Mouse (Mus musculus): ENCODE data around the gene Sdsl.

Gene Sdsl

GRCm38 (mm10) chr5:120495064-120495702 is 22.6 kb upstream of the Sdsl start:
- DNase-seq (ENCODE audit: low read depth, low spot score), result no peak

GRCm38 (mm10) chr5:120493873-120494395 is 21.3 kb upstream of the Sdsl start:
- DNase-seq (ENCODE audit: low read depth, low spot score), result no peak

DNA sequence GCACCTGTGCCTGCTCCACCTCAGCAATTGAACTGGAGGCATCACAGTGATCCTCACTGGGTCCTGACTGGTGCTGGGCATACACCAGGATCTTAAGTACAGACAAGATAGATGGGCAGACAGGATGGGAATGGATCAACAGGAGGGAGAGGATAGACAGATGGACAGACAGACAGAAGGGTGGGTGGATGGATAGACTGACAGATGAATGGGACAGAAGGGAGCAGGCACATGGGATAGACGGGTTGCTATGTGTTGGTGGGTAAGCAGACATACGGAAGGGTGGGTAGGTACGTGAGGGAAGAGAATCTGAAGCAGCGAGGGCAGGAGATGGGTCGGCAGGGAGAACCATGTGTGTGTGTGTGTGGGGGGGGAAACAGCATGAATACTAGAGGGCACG is 20.8 kb upstream of the Sdsl start:
- no peak for DNase-seq (ENCODE audit: low read depth, low spot score)

GRCm38 (mm10) chr5:120492437-120492836 is 19.8 kb upstream of the Sdsl start:
- DNase-seq (ENCODE audit: low read depth, low spot score), result no peak

DNA sequence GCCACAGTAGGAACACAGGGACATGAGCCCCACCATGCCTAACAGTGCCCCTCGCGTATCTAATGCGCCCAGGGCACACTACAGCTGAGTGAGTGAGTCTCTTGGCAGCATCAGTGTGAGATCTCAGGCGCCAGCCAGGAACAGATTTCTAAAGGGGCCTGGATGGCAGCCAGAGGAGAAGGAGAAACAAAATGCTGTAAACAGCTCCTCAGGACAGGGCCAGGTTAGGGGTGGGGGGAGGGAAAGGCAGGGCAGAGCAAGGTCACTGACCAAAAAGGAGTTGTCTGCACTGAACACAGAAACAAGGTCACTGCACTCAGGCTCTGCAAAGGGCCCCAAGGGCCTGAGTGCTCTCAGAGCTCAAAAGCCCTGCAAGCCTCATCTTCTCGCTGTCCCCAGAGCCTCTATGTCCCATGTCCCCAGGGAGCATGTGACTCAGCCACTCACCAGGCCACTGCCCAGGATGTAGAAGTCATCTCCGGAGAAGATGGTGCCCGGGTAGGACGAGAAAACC is 18.1 kb upstream of the Sdsl start:
- DNase-seq (ENCODE audit: low read depth, low spot score), result no peak

DNA sequence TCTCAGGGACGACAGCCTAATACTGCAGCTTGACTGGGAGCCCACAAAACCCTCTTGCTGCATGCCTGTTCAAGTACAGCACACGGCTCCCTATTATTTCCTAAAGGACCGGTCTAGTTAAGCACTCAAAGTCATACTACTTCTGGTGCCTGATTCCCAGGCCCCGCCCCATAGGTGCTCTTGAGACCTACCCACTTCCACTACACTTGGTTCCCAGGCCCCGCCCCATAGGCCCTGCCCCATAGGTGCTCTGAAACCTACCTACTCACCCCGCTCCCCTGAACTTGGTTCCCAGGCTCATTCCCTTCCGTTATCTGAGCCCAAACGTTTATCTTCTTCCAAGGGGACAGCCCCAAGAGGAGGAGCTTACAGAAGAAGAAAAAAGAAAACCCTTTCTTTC is 15.2 kb upstream of the Sdsl start:
- DNase-seq (ENCODE audit: low read depth, low spot score), result no peak

GRCm38 (mm10) chr5:120483399-120483798 is 10.8 kb upstream of the Sdsl start:
- no peak for DNase-seq (ENCODE audit: low read depth, low spot score)

DNA sequence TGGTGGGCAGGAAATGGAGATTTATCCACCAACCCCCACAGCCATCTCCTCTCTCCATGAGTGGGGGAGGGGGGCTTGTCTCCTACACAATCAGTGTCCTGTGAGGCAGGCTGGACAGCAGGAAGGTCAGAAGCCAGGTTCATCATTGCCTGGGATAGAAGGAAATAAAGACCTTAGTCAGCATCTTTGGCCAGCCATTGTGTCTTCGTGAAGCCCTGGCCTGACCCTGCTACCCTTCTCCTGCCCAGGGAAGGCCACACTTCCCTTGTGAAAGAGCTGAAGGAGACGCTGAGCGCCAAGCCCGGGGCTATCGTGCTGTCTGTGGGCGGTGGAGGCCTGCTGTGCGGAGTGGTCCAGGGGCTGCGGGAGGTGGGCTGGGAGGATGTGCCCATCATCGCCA is 8.6 kb upstream of the Sdsl start:
- no peak for DNase-seq (ENCODE audit: low read depth, low spot score)

DNA sequence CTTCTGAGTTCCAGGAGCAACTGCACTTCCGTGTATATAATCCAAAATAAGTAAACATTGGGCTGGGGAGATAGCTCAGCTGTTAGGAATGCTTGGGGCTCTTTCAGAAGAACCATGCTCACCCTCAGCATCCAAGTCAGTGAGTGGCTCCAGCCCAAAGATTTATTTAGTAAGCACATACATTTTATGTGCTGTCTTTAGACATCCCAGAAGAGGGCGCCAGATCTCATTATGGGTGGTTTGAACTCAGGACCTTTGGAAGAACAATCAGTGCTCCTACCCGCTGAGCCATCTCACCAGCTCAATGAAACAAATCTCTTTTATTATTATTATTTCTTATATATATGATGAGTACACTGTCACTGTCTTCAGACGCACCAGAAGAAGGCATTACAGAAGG is 6.9 kb upstream of the Sdsl start:
- DNase-seq (ENCODE audit: low read depth, low spot score), result no peak

DNA sequence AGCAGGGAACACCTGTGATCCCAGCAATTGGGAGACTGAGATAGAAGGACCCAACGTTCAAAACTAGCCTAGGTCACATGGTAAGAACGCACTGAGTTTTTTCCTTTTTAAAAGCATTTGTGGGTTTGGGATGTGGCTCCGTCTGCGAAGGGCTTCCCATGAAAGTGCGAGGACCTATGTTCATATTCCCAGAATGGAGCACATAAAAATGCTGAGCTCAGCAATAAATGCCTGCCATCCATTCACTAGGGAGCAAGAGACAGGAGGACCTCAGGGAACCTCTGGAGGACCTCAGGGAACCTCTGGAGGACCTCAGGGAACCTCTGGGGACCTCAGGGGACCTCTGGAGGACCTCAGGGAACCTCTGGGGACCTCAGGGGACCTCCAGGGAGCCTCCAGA is 5.4 kb upstream of the Sdsl start:
- no peak for DNase-seq (ENCODE audit: low read depth, low spot score)

GRCm38 (mm10) chr5:120476296-120476695 is 3.7 kb upstream of the Sdsl start, which contains the start of gene Sds:
Gene Sds, plus strand, starts transcription at chr5:120476526.
- DNase-seq (ENCODE audit: low read depth, low spot score), result no peak

GRCm38 (mm10) chr5:120475861-120476260 is 3.3 kb upstream of the Sdsl start:
- DNase-seq (ENCODE audit: low read depth, low spot score), result no peak

DNA sequence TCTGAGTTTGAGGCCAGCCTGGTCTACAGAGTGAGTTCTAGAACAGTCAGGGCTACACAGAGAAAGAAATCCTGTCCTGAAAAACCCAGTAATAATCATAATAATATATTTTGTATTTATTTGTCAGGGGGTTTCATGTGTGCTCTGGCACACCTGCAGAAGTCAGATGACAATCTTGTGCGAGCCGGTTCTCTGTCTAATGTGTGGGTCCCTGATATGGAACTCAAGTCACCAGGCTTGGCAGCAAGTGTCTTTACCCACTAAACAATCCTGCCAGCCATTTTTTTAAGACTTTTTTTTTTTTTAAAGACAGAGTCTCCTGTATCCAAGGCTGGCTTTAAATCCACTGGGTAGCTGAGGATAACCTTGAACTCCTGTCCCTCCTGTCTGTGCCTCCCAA is 751 bp upstream of the Sdsl start:
- DNase-seq (ENCODE audit: low read depth, low spot score), result no peak

DNA sequence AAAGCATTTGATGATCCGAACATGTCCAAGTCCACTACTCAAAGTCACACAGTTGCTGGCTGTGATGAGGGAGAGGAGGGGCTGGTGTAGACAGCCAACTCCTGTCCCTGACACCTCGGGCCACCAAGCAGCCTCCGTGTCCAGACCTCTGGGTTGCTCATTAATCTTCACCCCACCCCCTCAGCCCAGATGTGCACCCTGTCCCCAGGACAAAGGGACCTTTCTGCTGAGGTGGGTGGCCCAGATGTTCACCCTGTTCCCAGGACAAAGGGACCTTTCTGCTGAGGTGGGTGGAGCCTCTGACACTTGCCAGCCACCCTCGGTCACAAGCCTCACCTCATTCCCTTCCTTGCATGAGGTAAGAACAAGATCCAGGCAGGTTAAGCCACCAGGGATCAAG is 1.1 kb downstream of the Sdsl start:
- no peak for DNase-seq (ENCODE audit: low read depth, low spot score)

DNA sequence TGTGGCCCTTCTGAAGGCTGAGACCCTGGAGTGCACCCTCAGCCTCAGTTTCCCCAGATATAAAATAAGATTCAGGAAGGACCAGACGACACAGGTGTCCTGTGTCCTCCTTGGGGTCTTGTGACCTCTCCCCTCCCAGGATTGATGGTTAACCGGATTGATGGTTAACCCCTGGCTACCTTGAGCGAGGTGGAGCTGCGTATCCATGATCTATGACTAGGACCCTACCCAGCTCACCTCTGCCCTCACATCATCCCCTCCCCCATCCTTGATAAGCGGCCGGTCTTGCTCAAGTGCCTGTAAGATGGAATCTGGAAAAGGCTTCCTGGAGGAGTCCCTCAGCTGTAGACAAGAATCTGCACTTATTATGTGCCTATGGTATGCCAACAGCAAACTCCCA is 3.8 kb downstream of the Sdsl start:
- no peak for DNase-seq (ENCODE audit: low read depth, low spot score)

GRCm38 (mm10) chr5:120468336-120468735 is 4.3 kb downstream of the Sdsl start:
- no peak for DNase-seq (ENCODE audit: low read depth, low spot score)

GRCm38 (mm10) chr5:120467026-120467425 is 5.6 kb downstream of the Sdsl start:
- no peak for DNase-seq (ENCODE audit: low read depth, low spot score)

DNA sequence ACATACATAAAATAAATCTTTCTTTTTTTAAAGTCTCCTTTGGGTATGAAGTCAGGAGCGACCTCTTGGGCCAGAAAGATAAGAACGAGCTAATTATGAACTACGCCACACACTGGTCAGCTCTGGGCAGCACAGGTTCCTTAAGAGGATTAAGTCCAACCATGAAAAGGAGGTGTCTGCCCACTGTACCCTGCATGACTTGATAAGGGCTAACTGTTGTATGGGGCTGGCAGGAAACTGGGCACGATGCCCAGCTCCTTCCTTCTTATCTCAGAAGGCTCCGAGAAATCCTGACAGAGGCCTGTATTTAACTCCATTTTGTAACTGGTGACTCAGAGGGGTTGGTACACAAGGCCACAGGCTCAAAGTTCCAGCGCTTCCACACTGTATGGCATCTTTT is 6.8 kb downstream of the Sdsl start:
- no peak for DNase-seq (ENCODE audit: low read depth, low spot score)

- no peak for DNase-seq (ENCODE audit: low read depth, low spot score)
Measured at GRCm38 (mm10) chr5:120465062-120465461, 7.5 kb downstream of the Sdsl start.

DNA sequence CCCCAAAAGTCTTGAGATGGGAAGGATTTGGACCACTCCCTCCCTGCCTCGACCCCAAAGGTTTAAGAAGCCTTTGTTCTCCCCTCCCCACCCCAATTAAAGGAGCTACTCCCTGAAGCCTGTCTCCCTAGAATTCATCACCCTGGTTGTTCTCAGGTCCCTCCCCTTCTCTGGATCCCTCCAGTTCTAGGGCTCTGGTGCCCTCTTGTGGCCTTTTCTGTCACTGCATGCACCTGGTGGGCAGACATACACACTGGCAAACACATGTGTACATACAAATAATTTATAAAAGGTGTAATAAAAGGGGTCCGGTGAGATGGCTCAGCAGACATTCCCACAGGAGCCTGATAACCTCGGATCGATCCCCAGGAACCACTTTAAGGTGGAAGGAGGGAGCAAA is 8.3 kb downstream of the Sdsl start:
- no peak for DNase-seq (ENCODE audit: low read depth, low spot score)

DNA sequence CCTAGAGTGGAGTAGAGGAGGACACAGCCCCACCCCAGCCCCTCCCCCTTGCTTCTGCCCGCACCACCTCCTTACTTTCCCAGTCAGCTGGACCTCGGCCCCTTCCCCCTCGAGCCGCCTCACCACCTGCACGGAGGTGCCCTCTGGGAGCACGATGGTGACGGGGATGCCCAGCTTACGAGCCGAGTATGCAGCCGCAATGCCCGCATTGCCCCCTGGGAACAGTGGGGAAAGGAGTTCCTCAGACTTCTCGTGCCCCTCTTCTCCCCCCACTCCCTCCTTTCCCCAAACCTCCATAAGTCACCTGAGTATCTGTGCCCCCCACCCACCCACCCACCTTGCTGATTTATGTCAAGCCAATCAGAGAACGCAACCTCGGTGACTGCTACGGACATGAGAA is 10.7 kb downstream of the Sdsl start:
- DNase-seq (ENCODE audit: low read depth, low spot score), result no peak

DNA sequence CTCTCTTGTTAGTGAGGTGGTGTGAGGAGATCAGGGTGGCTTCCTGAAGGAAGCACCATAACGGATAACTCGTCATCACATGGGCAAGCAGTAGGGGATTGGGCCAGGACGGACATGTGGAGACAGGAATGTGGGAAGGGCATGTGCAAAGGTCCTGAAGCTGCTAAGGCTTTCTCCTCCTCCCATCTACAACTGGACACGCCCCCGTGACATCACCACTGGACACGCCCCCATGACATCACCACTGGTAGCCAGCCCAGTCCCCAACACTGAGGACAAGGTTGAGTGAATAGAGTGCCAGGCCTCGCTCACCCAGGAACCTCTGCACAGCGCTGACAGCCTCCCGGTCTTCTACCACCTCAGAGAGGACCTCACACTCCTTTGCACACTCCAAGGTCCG is 13.5 kb downstream of the Sdsl start:
- DNase-seq (ENCODE audit: low read depth, low spot score), result no peak

DNA sequence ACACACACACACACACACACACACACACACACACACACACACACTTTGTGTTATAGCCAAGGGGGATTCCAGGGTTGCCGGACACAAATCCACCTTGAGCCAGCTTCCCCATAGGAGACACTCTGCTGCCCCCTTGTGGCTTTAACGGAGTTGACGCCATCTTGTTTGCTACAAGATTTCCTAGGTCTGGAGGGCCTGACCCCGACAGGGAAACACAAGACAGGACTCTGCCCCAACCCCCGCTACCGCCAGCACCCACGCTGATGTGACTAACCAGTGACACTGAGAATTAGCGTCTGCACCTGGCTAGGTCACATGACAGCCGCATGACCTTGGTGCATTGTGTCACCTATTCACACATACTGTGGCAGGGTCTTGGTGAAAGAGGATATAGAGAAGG is 15.0 kb downstream of the Sdsl start:
- peak; percentile 75 for DNase-seq (ENCODE audit: low read depth, low spot score)
